Mouse (Mus musculus) CH12.LX (cell line): ENCODE measurements around the gene Fry. TPM values are rescaled to one million over a fixed set of nuclear protein-coding genes. Genes with fewer than 3 reads are reported as not detected.

ENCODE experiments used
- DNase-seq: peaks from one replicate; pipeline ENCODE4 v3.0.0-alpha.2; 2013; ENCODE audit errors: extremely low read depth
- H3K27ac ChIP-seq: 2 replicates; pipeline ENCODE4 v1.5.1; 2012; ENCODE audit warnings: low read depth, mild to moderate bottlenecking, control low read depth, moderate library complexity; ENCODE audit not compliant: insufficient read depth
- H3K27me3 ChIP-seq: replicated peaks from 2 replicates; pipeline ENCODE3; 2012; ENCODE audit warnings: inconsistent platforms
- H3K36me3 ChIP-seq, 2 experiments: replicated peaks in 1 of 2; 2 replicates each; pipeline versions ENCODE3 to v1.6.1; 2012; ENCODE audit warnings: inconsistent platforms in 1 of 2, low read length in 1 of 2, mild to moderate bottlenecking in 1 of 2, mixed read lengths in 1 of 2, moderate library complexity in 1 of 2; ENCODE audit not compliant: control insufficient read depth in 1 of 2, insufficient read depth in 1 of 2
- H3K4me1 ChIP-seq, 2 experiments: 2 replicates each; pipeline ENCODE4 v1.6.1; 2012; ENCODE audit warnings: inconsistent platforms in 1 of 2, moderate library complexity in 1 of 2; ENCODE audit not compliant: insufficient read depth in 2 of 2, control insufficient read depth in 1 of 2
- H3K4me2 ChIP-seq: 2 replicates; pipeline ENCODE4 v1.6.1; 2012; ENCODE audit warnings: low read depth, mild to moderate bottlenecking, control low read depth; ENCODE audit not compliant: poor library complexity, insufficient read depth, severe bottlenecking
- H3K4me3 ChIP-seq, 3 experiments: fragments of 150-350 bp in 1 of 3; sonication (generic) in 1 of 3; replicated peaks in 1 of 3; 2 replicates each; pipeline versions ENCODE3 to v1.5.1; 2011 to 2012; ENCODE audit warnings: low read depth in 2 of 3, low read length in 2 of 3, mild to moderate bottlenecking in 2 of 3, moderate library complexity in 2 of 3, control low read depth in 1 of 3, improper control_type of control experiment in 1 of 3, inconsistent platforms in 1 of 3, mixed read lengths in 1 of 3; ENCODE audit not compliant: poor library complexity in 1 of 3
- H3K79me2 ChIP-seq: replicated peaks from 2 replicates; pipeline ENCODE4 v1.6.1; 2012; ENCODE audit warnings: mild to moderate bottlenecking, moderate library complexity; ENCODE audit not compliant: control insufficient read depth, poor library complexity, insufficient read depth, severe bottlenecking; ENCODE audit errors: extremely low read depth
- H3K9ac ChIP-seq: 2 replicates; pipeline ENCODE4 v1.6.1; 2012; ENCODE audit warnings: low read depth, mild to moderate bottlenecking, control low read depth, moderate library complexity; ENCODE audit not compliant: insufficient read depth
- H3K9me3 ChIP-seq: replicated peaks from 2 replicates; pipeline ENCODE3; 2012; ENCODE audit warnings: low read length, inconsistent platforms, mixed read lengths
- CHD1 ChIP-seq: IDR thresholded peaks from 2 replicates; pipeline ENCODE4 v1.6.1; 2012; ENCODE audit warnings: low read depth, low read length, improper control_type of control experiment, inconsistent platforms
- CHD2 ChIP-seq: IDR thresholded peaks from 2 replicates; pipeline ENCODE4 v1.6.1; 2011; ENCODE audit warnings: low read length, improper control_type of control experiment
- ELF1 ChIP-seq: IDR thresholded peaks from 2 replicates; pipeline ENCODE4 v1.6.1; 2014; ENCODE audit warnings: low read depth, mild to moderate bottlenecking, inconsistent platforms, low read length, improper control_type of control experiment
- GABPA ChIP-seq: IDR thresholded peaks from 2 replicates; pipeline ENCODE4 v1.6.1; 2012; ENCODE audit warnings: low read depth, low read length, improper control_type of control experiment, inconsistent platforms; ENCODE audit not compliant: insufficient replicate concordance
- IRF4 ChIP-seq: IDR thresholded peaks from 2 replicates; pipeline ENCODE4 v1.6.1; 2014; ENCODE audit warnings: low read depth, mild to moderate bottlenecking, inconsistent platforms, low read length, improper control_type of control experiment
- KAT2A ChIP-seq: IDR thresholded peaks from 2 replicates; pipeline ENCODE4 v1.6.1; 2012; ENCODE audit warnings: low read length, improper control_type of control experiment, inconsistent platforms; ENCODE audit not compliant: insufficient replicate concordance
- MAX ChIP-seq: IDR thresholded peaks from 2 replicates; pipeline ENCODE4 v1.6.1; 2011; ENCODE audit warnings: low read length, improper control_type of control experiment
- MAZ ChIP-seq: IDR thresholded peaks from 2 replicates; pipeline ENCODE4 v1.6.1; 2012; ENCODE audit warnings: low read depth, mild to moderate bottlenecking, inconsistent platforms, low read length, improper control_type of control experiment, moderate library complexity
- MXI1 ChIP-seq: IDR thresholded peaks from 2 replicates; pipeline ENCODE4 v1.6.1; 2011; ENCODE audit warnings: mild to moderate bottlenecking, low read depth, low read length, improper control_type of control experiment
- NRF1 ChIP-seq: IDR thresholded peaks from 2 replicates; pipeline ENCODE4 v1.6.1; 2014; ENCODE audit warnings: low read depth, mild to moderate bottlenecking, inconsistent platforms, low read length, improper control_type of control experiment, moderate library complexity
- POLR2A ChIP-seq: IDR thresholded peaks from 2 replicates; pipeline ENCODE4 v1.6.1; 2011; ENCODE audit warnings: low read depth, mild to moderate bottlenecking, improper control_type of control experiment, low read length
- RAD21 ChIP-seq: IDR thresholded peaks from 2 replicates; pipeline ENCODE4 v1.6.1; 2011; ENCODE audit warnings: low read depth, mild to moderate bottlenecking, low read length, improper control_type of control experiment, moderate library complexity
- RCOR1 ChIP-seq: conservative IDR thresholded peaks from 2 replicates; pipeline ENCODE4 v1.6.1; 2012; ENCODE audit warnings: low read depth, mild to moderate bottlenecking, inconsistent platforms, low read length, improper control_type of control experiment
- SIN3A ChIP-seq: IDR thresholded peaks from 2 replicates; pipeline ENCODE4 v1.6.1; 2012; ENCODE audit warnings: low read length, improper control_type of control experiment, inconsistent platforms
- SMC3 ChIP-seq: IDR thresholded peaks from 2 replicates; pipeline ENCODE4 v1.6.1; 2011; ENCODE audit warnings: low read depth, low read length, improper control_type of control experiment
- UBTF ChIP-seq: IDR thresholded peaks from 2 replicates; pipeline ENCODE4 v1.6.1; 2012; ENCODE audit warnings: low read depth, mild to moderate bottlenecking, inconsistent platforms, low read length, improper control_type of control experiment, moderate library complexity
- USF1 ChIP-seq: IDR thresholded peaks from 2 replicates; pipeline ENCODE4 v1.6.1; 2014; ENCODE audit warnings: low read depth, mild to moderate bottlenecking, inconsistent platforms, low read length, improper control_type of control experiment
- USF2 ChIP-seq: conservative IDR thresholded peaks from 2 replicates; pipeline ENCODE4 v1.6.1; 2011; ENCODE audit warnings: low read depth, low read length, improper control_type of control experiment
- ZMIZ1 ChIP-seq: IDR thresholded peaks from 2 replicates; pipeline ENCODE4 v1.6.1; 2012; ENCODE audit warnings: low read depth, mild to moderate bottlenecking, inconsistent platforms, low read length, improper control_type of control experiment
- ZNF384 ChIP-seq: IDR thresholded peaks from 2 replicates; pipeline ENCODE4 v1.6.1; 2012; ENCODE audit warnings: low read depth, low read length, improper control_type of control experiment, inconsistent platforms
- dilution Hi-C: fragments of 300-500 bp; cut with MboI; formaldehyde crosslinking; loops from 2 replicates; pipeline ENCODE4 v1.14.3; 2020; ENCODE audit warnings: low sequenced_read_pairs; ENCODE audit not compliant: extremely low pct_unique_long_range_greater_than_20kb, extremely low pct_ligation_motif_present
- in situ Hi-C: fragments of 300-500 bp; cut with MboI; formaldehyde crosslinking; loops from 3 replicates; pipeline ENCODE4 v1.14.3; 2019; ENCODE audit warnings: low sequenced_read_pairs, low pct_ligation_motif_present, low pct_unique_long_range_greater_than_20kb, mixed read lengths
- polyA plus RNA-seq: library from polyadenylated mRNA; unstranded; fragments of >175 nt; gene quantifications from 2 replicates; pipeline ENCODE4 v1.2.1, GENCODE M21; 2012; ENCODE audit warnings: low read depth; ENCODE audit not compliant: insufficient read length
- total RNA-seq, 2 experiments: library from RNA; depleted of rRNA; stranded (reverse); fragments of 300-350 nt in 1 of 2; fragments of >200 nt in 1 of 2; gene quantifications; 2 replicates each; pipeline ENCODE4 v1.2.3; 2012 to 2014

The Fry gene
- total and polyA plus RNA-seq, 3 experiments = 0.34 to 0.80 (median 0.34) TPM

DNA sequence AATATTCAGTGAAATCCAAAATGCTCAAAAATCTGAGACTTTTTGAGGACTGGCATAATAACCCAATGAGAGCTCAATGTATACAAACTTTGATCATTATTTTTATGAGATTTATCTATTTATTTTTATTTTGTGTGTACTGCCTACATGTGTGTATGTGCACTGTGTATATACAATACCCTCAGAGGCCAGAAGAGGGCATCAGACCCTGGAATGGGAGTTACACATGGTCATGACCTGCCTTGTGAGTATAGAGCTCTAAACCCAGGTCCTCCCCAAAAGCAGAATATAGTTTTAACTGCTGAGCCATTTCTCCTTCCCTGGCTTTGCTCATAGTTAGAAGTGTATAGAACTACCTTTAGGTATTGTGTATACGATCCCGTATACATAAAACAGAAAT lies 298.8 kb downstream of the Fry start:
- dilution Hi-C loops (no loop called here), in situ Hi-C loops (no loop called here)
- no peak overlapping the region for H3K27ac ChIP-seq
- no peak overlapping the region for H3K4me3 ChIP-seq
- H3K27me3 ChIP-seq = no peaks in the 10 kb centered on the region
- no peaks in the 10 kb centered on the region for H3K4me1 ChIP-seq
- no peak overlapping the region for H3K4me2 ChIP-seq
- H3K9me3 ChIP-seq = peaks cover 26% of the 10 kb centered on the region
- no peak for DNase-seq
- TF ChIP-seq ZNF384 (no peak), CHD1 (no peak), USF2 (no peak), ELF1 (no peak), MXI1 (no peak), SIN3A (no peak)
- no peaks in the 10 kb centered on the region for H3K36me3 ChIP-seq
- no peaks in the 10 kb centered on the region for H3K79me2 ChIP-seq
- H3K9ac ChIP-seq = no peak overlapping the region

DNA sequence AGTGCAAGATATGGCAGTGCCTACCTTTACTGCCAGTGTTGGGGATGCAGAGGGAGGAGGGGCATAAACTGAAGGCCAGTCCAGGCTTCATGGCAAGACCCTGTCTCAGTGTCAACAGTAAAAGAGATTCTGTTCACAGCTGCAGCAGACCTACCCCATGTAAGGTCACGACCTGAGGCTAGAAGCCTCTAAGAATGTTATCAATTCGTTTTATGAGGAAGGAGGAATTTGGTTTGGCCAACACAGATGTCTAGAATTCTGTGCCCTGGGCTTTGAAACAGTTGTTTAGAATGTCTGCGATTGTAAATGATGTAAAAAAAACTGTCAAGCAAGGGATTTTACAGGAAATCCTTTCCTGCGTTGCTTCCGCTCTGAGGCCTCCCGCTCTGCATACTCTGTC lies 299.6 kb downstream of the Fry start:
- no peaks in the 10 kb centered on the region for H3K4me1 ChIP-seq
- no peak overlapping the region for H3K4me3 ChIP-seq
- H3K9me3 ChIP-seq = peaks cover 24% of the 10 kb centered on the region
- H3K36me3 ChIP-seq = no peaks in the 10 kb centered on the region
- no peak for DNase-seq
- no peak overlapping the region for H3K27ac ChIP-seq
- dilution Hi-C loops (no loop called here), in situ Hi-C loops (no loop called here)
- no peak overlapping the region for H3K4me2 ChIP-seq
- H3K79me2 ChIP-seq = no peaks in the 10 kb centered on the region
- H3K9ac ChIP-seq = no peak overlapping the region
- H3K27me3 ChIP-seq = no peaks in the 10 kb centered on the region
- no peak for TF ChIP-seq ZMIZ1
- no peak for TF ChIP-seq NRF1
- no peak for TF ChIP-seq USF2
- no peak for TF ChIP-seq GABPA
- TF ChIP-seq UBTF = no peak
- TF ChIP-seq CHD2 = no peak
- no peak for TF ChIP-seq IRF4
- no peak for TF ChIP-seq MAZ
- no peak for TF ChIP-seq SMC3
- no peak for TF ChIP-seq RCOR1
- no peak for TF ChIP-seq USF1
- TF ChIP-seq MAX = no peak
- TF ChIP-seq POLR2A = no peak
- TF ChIP-seq RAD21 = no peak
- no peak for TF ChIP-seq CHD1
- TF ChIP-seq KAT2A = no peak
